ENCODE assay signal across 24 mouse cellular contexts in the genomic region with DNA sequence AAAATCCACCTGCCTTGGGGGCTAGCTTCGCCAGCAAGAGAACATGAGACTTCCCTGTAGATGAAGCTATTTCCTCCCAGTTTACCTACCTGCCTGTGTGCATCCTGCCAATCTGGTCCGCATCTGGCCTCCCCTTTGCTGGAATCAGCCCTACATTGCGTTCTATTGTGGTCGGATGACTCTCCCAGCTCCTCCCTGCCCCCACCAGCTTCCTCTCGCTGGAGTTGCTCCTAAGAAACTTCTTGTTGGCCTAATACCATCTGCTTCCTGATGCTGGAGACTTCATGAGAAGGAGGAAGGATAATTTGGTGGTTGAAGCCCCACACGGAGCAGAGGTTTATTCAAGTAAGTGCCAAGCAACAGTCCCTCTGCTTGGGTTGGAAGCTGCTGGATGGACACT.
"Had no signal": no experiment of that assay in that cellular context is flagged by ENCODE, and none has a peak within 500 bp of the region (broad histone marks: within the 10 kb centered on the region; RNA-seq: fewer than 3 reads in every experiment).

No protein-coding gene starts in this region.

- H3K4me3 ChIP-seq: gastrocnemius, adult 2 months; heart, embryonic 10.5 days; heart, embryonic 12.5 days; hindbrain, embryonic 10.5 days; hindbrain, embryonic 12.5 days; intestine, embryonic 15.5 days; layer of hippocampus, adult 2 months; left cerebral cortex, adult 2 months; limb, embryonic 10.5 days; limb, embryonic 12.5 days had no signal

- H3K9ac ChIP-seq: heart, embryonic 12.5 days; hindbrain, embryonic 12.5 days; hindbrain, embryonic 14.5 days; intestine, embryonic 15.5 days; limb, embryonic 12.5 days had no signal

- H3K27me3 ChIP-seq: intestine, embryonic 15.5 days; limb, embryonic 12.5 days had no signal

- H3K9me3 ChIP-seq: heart, embryonic 10.5 days; heart, embryonic 12.5 days; hindbrain, embryonic 10.5 days; hindbrain, embryonic 12.5 days; intestine, embryonic 15.5 days; limb, embryonic 10.5 days; limb, embryonic 12.5 days had no signal

- ATAC-seq: forebrain, embryonic 16.5 days; hindbrain, embryonic 16.5 days; inflammation-experienced regulatory T-cells, adult 6 months; intestine, embryonic 15.5 days; intestine, postnatal 0 days had no signal

- H3K27ac ChIP-seq: gastrocnemius, adult 2 months; heart, embryonic 10.5 days; hindbrain, embryonic 10.5 days; hindbrain, embryonic 12.5 days; hindbrain, embryonic 14.5 days; intestine, embryonic 15.5 days; layer of hippocampus, adult 2 months; left cerebral cortex, adult 2 months; limb, embryonic 10.5 days; limb, embryonic 12.5 days had no signal

- H3K4me2 ChIP-seq: heart, embryonic 12.5 days; hindbrain, embryonic 12.5 days; hindbrain, embryonic 14.5 days; intestine, embryonic 15.5 days; limb, embryonic 12.5 days had no signal

- DNase-seq: gastrocnemius, adult 2 months; gastrocnemius, postnatal 10 days; gastrocnemius, postnatal 25 days; heart, adult 18-20 months; heart, postnatal 10 days; heart, postnatal 4 days; kidney, adult 18-20 months; kidney, adult 8-10 months; kidney, postnatal 10 days; kidney, postnatal 25 days had no signal

- H3K36me3 ChIP-seq: heart, embryonic 10.5 days; heart, embryonic 12.5 days; hindbrain, embryonic 10.5 days; hindbrain, embryonic 12.5 days; intestine, embryonic 15.5 days; limb, embryonic 10.5 days; limb, embryonic 12.5 days had no signal
